Mouse (Mus musculus): ENCODE results near the gene Rabep2. TPM values are rescaled to one million over a fixed set of nuclear protein-coding genes. Genes with fewer than 3 reads are reported as not detected.

Gene Rabep2
- polyA plus RNA-seq, 1 experiment from 2014 or later, result 27.6 TPM

DNA sequence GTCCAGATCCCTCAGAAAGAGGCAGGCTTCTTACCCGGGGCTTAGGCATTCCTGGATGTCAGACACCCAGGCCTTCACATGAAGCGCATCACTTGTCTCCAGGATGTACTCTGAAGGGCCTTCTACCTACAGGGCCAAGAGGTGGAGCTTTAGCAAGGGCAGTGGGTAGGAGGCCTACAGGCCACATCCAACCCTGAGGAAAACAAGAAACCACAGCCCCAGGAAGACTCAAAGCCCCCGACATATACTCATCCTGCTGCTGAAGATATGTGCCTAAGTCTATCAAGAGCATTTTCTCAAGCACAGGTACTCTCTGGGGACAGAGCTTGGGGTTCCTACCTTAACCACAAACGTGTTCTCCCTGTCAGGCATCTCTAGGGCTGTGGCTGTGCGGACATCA lies 42.8 kb downstream of the Rabep2 start:
- H3K4me1 ChIP-seq (replicated peaks; ENCODE audit: control insufficient read depth, insufficient read depth, low read length), result peaks cover 17% of the 10 kb centered on the region
- H3K27ac ChIP-seq (ENCODE audit: low read depth), result no peak overlapping the region
- no peak for DNase-seq (ENCODE audit: low spot score)
- H3K4me2 ChIP-seq (ENCODE audit: low read length), result no peak overlapping the region
- H3K4me3 ChIP-seq (ENCODE audit: low read depth, low read length), result no peak overlapping the region
- H3K9ac ChIP-seq (ENCODE audit: low read length), result no peak overlapping the region
- 90% methylated on average over 5 of the region's 5 CpGs for WGBS
- H3K9me3 ChIP-seq (ENCODE audit: control insufficient read depth, low read length), result no peaks in the 10 kb centered on the region
- no peaks in the 10 kb centered on the region for H3K27me3 ChIP-seq (replicated peaks; ENCODE audit: control insufficient read depth, insufficient read depth, low read length)
- no peak for ATAC-seq (replicated peaks; ENCODE audit: low FRiP score, low TSS enrichment, low read depth)
- H3K36me3 ChIP-seq (ENCODE audit: control insufficient read depth, insufficient read depth, low read length), result peaks cover 66% of the 10 kb centered on the region

DNA sequence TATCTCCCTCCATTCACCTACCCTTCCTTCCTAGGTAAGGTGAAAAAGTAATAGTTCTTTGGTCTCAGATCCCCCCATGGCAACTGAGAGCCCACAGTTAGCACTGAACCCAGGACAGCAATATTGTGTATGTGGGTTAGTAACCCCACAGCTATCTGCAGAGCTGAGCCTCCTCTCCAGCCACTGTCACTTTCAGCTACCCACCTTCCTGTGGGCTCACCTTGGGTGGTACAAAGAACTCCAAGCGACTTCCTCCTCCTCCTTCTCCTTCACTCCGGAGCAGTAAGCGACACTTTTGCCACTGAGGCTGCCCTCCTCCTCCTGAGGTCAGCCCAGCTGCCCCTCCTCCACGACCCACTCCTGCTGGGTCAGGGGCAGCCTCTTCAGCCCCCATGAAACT lies 43.3 kb downstream of the Rabep2 start:
- Histone ChIP-seq H3K4me1 (replicated peaks; ENCODE audit: control insufficient read depth, insufficient read depth, low read length) (peaks cover 17% of the 10 kb centered on the region), H3K4me3 (ENCODE audit: low read depth, low read length) (no peak overlapping the region), H3K27ac (ENCODE audit: low read depth) (no peak overlapping the region), H3K4me2 (ENCODE audit: low read length) (no peak overlapping the region), H3K36me3 (ENCODE audit: control insufficient read depth, insufficient read depth, low read length) (peaks cover 61% of the 10 kb centered on the region), H3K9me3 (ENCODE audit: control insufficient read depth, low read length) (no peaks in the 10 kb centered on the region), H3K9ac (ENCODE audit: low read length) (no peak overlapping the region), H3K27me3 (replicated peaks; ENCODE audit: control insufficient read depth, insufficient read depth, low read length) (no peaks in the 10 kb centered on the region)
- ATAC-seq (replicated peaks; ENCODE audit: low FRiP score, low TSS enrichment, low read depth), result no peak
- no peak for DNase-seq (ENCODE audit: low spot score)
- 80% methylated on average over 4 of the region's 4 CpGs for WGBS

DNA sequence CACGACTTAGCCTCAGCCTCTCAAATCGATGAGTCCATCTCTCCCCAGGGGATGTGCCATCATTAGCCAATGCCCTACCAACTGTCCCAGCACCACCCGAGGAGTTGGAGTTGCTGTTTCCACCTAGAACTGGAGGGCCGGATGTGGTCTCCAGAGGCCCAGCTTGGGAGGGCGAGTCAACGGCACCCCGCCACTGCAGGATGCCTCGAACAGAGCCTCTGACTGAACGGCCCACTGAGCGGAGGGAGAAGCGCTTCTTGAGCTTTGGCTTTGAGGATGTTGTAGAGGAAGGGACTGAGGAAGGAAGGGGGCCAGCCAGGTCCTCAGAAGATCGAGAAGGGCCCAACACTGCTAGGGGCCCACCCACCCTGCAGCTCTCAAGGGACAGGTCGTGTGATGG lies 43.7 kb downstream of the Rabep2 start:
- Histone ChIP-seq H3K27me3 (replicated peaks; ENCODE audit: control insufficient read depth, insufficient read depth, low read length) (no peaks in the 10 kb centered on the region), H3K4me2 (ENCODE audit: low read length) (no peak overlapping the region), H3K4me3 (ENCODE audit: low read depth, low read length) (no peak overlapping the region), H3K27ac (ENCODE audit: low read depth) (no peak overlapping the region), H3K9me3 (ENCODE audit: control insufficient read depth, low read length) (no peaks in the 10 kb centered on the region), H3K36me3 (ENCODE audit: control insufficient read depth, insufficient read depth, low read length) (peaks cover 57% of the 10 kb centered on the region), H3K9ac (ENCODE audit: low read length) (no peak overlapping the region), H3K4me1 (replicated peaks; ENCODE audit: control insufficient read depth, insufficient read depth, low read length) (peaks cover 17% of the 10 kb centered on the region)
- no peak for ATAC-seq (replicated peaks; ENCODE audit: low FRiP score, low TSS enrichment, low read depth)
- DNase-seq (ENCODE audit: low spot score), result no peak
- 89% methylated on average over 13 of the region's 13 CpGs for WGBS

DNA sequence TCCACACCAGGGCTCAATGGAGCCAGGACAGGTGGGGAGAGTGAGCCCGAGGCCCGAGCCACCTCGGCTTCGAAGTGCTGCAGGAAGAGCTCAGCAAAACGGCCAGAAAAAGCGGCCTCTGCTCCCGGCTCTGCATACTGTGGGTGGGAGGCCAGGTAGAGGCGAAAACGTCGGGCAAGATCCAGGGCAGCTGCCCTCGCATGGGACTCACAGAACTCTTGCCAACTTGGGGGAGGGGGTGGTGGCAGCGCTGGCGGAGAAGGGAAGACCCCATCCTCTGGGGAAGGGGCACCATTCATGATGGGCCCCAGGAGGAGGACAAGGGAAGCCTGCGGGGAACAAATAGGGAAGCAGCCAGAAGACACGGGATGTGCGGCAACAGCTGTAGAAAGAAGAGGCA lies 44.2 kb downstream of the Rabep2 start:
- no peak overlapping the region for H3K4me3 ChIP-seq (ENCODE audit: low read depth, low read length)
- H3K4me1 ChIP-seq (replicated peaks; ENCODE audit: control insufficient read depth, insufficient read depth, low read length), result peaks cover 17% of the 10 kb centered on the region
- H3K4me2 ChIP-seq (ENCODE audit: low read length), result no peak overlapping the region
- H3K36me3 ChIP-seq (ENCODE audit: control insufficient read depth, insufficient read depth, low read length), result peaks cover 53% of the 10 kb centered on the region
- H3K27ac ChIP-seq (ENCODE audit: low read depth), result no peak overlapping the region
- H3K9me3 ChIP-seq (ENCODE audit: control insufficient read depth, low read length), result no peaks in the 10 kb centered on the region
- no peak overlapping the region for H3K9ac ChIP-seq (ENCODE audit: low read length)
- DNase-seq (ENCODE audit: low spot score) (no peak), ATAC-seq (replicated peaks; ENCODE audit: low FRiP score, low TSS enrichment, low read depth) (no peak)
- 91% methylated on average over 16 of the region's 16 CpGs for WGBS
- no peaks in the 10 kb centered on the region for H3K27me3 ChIP-seq (replicated peaks; ENCODE audit: control insufficient read depth, insufficient read depth, low read length)

GRCm38 (mm10) chr7:126473470-126474086 lies 45.0 kb downstream of the Rabep2 start:
- H3K9ac ChIP-seq (ENCODE audit: low read length), result peak overlapping the region; percentile 95; the same call in 1 of the 2 replicates
- 88% methylated on average over 9 of the region's 9 CpGs for WGBS

GRCm38 (mm10) chr7:126474486-126474955 lies 46.0 kb downstream of the Rabep2 start:
- ATAC-seq (replicated peaks; ENCODE audit: low FRiP score, low TSS enrichment, low read depth) (peak; percentile 49; the same call in 1 of the 2 replicates), DNase-seq (ENCODE audit: low spot score) (peak; percentile 69)
- Histone ChIP-seq H3K4me1 (replicated peaks; ENCODE audit: control insufficient read depth, insufficient read depth, low read length) (peaks cover 17% of the 10 kb centered on the region), H3K27ac (ENCODE audit: low read depth) (peak overlapping the region; percentile 91), H3K9me3 (ENCODE audit: control insufficient read depth, low read length) (no peaks in the 10 kb centered on the region), H3K9ac (ENCODE audit: low read length) (peak overlapping the region; percentile 95), H3K4me3 (ENCODE audit: low read depth, low read length) (peak overlapping the region; percentile 90), H3K27me3 (replicated peaks; ENCODE audit: control insufficient read depth, insufficient read depth, low read length) (no peaks in the 10 kb centered on the region), H3K4me2 (ENCODE audit: low read length) (peak overlapping the region; percentile 80), H3K36me3 (ENCODE audit: control insufficient read depth, insufficient read depth, low read length) (peaks cover 35% of the 10 kb centered on the region)
- WGBS, result under 1% methylated on average over 21 of the region's 27 CpGs

More at GRCm38 (mm10) chr7:126473470-126474086, 45.0 kb downstream of the Rabep2 start:
- ATAC-seq (replicated peaks; ENCODE audit: low FRiP score, low TSS enrichment, low read depth) (no peak), DNase-seq (ENCODE audit: low spot score) (no peak)
- Histone ChIP-seq H3K4me3 (ENCODE audit: low read depth, low read length) (peak overlapping the region; percentile 90), H3K36me3 (ENCODE audit: control insufficient read depth, insufficient read depth, low read length) (peaks cover 44% of the 10 kb centered on the region), H3K9me3 (ENCODE audit: control insufficient read depth, low read length) (no peaks in the 10 kb centered on the region), H3K4me2 (ENCODE audit: low read length) (peak overlapping the region; percentile 80), H3K27ac (ENCODE audit: low read depth) (no peak overlapping the region), H3K4me1 (replicated peaks; ENCODE audit: control insufficient read depth, insufficient read depth, low read length) (peaks cover 17% of the 10 kb centered on the region), H3K27me3 (replicated peaks; ENCODE audit: control insufficient read depth, insufficient read depth, low read length) (no peaks in the 10 kb centered on the region)

DNA sequence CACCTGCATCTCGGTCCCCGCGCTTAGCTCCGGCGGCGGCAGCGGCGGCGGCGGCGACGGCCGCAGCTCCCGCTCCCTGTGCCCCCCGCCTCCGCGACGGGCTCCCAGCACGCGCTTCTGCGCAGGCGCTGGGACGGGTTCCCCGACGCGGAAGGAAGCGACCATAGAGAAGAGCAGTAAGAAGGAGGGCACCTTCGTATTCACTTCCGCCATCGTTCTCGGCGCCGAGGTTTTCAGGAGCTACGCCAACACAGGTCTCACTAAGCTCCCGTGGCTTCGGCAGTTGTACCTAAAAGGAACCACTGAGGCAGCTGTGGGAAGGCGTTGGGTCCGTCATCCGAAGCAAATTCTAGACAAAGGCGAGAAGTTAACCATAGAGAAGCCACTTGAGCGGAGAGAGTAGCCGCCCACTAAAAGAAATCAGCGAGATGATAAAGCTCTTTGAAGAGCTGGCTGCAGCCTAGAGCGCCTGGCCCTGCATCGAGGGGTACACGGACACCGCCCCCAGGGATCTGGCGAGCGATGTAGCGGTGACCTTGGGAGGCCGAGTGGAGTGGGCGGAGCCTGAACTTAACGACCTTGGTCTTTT lies 46.5 kb downstream of the Rabep2 start, which contains the start of gene Sh2b1:
TSS of gene Sh2b1 (minus strand) at position 432 of the 589 bp plus-strand sequence.
- peaks cover 17% of the 10 kb centered on the region for H3K4me1 ChIP-seq (replicated peaks; ENCODE audit: control insufficient read depth, insufficient read depth, low read length)
- H3K4me2 ChIP-seq (ENCODE audit: low read length), result peak within 1 kb of the TSS; percentile 80
- peak; percentile 89 for ATAC-seq (replicated peaks; ENCODE audit: low FRiP score, low TSS enrichment, low read depth)
- no peaks in the 10 kb centered on the region for H3K27me3 ChIP-seq (replicated peaks; ENCODE audit: control insufficient read depth, insufficient read depth, low read length)
- under 1% methylated on average over 53 of the region's 53 CpGs for WGBS
- peak within 1 kb of the TSS; percentile 91 for H3K27ac ChIP-seq (ENCODE audit: low read depth)
- peak within 1 kb of the TSS; percentile 95 for H3K9ac ChIP-seq (ENCODE audit: low read length)
- H3K9me3 ChIP-seq (ENCODE audit: control insufficient read depth, low read length), result no peaks in the 10 kb centered on the region
- peak; percentile 92 for DNase-seq (ENCODE audit: low spot score)
- H3K4me3 ChIP-seq (ENCODE audit: low read depth, low read length), result peak within 1 kb of the TSS; percentile 90
- peaks cover 29% of the 10 kb centered on the region for H3K36me3 ChIP-seq (ENCODE audit: control insufficient read depth, insufficient read depth, low read length)

- Histone ChIP-seq H3K27me3 (replicated peaks; ENCODE audit: control insufficient read depth, insufficient read depth, low read length) (no peaks in the 10 kb centered on the region), H3K4me1 (replicated peaks; ENCODE audit: control insufficient read depth, insufficient read depth, low read length) (no peaks in the 10 kb centered on the region; the same call in 1 of the 2 replicates), H3K27ac (ENCODE audit: low read depth) (no peak overlapping the region), H3K9me3 (ENCODE audit: control insufficient read depth, low read length) (no peaks in the 10 kb centered on the region), H3K36me3 (ENCODE audit: control insufficient read depth, insufficient read depth, low read length) (no peaks in the 10 kb centered on the region), H3K4me3 (ENCODE audit: low read depth, low read length) (no peak overlapping the region), H3K4me2 (ENCODE audit: low read length) (peak overlapping the region; percentile 56; the same call in 1 of the 2 replicates), H3K9ac (ENCODE audit: low read length) (no peak overlapping the region)
- no peak for ATAC-seq (replicated peaks; ENCODE audit: low FRiP score, low TSS enrichment, low read depth)
- 24% methylated on average over 5 of the region's 5 CpGs for WGBS
- DNase-seq (ENCODE audit: low spot score), result no peak
Observed at GRCm38 (mm10) chr7:126481699-126482098, 53.1 kb downstream of the Rabep2 start.
